Mouse (Mus musculus): ENCODE measurements around the gene Rpn2.

GRCm38 (mm10) chr2:157328106-157328505 is 49.3 kb downstream of the Rpn2 start:
- TF ChIP-seq EP300 (IDR thresholded peaks at IDR 0.05; ENCODE audit: insufficient read depth, low read depth, low read length) (no peak), CTCF (IDR thresholded peaks at IDR 0.05; ENCODE audit: low read depth, low read length) (no peak), POLR2A (IDR thresholded peaks at IDR 0.05; ENCODE audit: insufficient read depth, low read length) (no peak)

Measured in ES-Bruce4 (cell line).